Mouse (Mus musculus) stomach, embryonic 15.5 days (tissue): ENCODE data around the gene Zfp61. TPM values are rescaled to one million over a fixed set of nuclear protein-coding genes. Genes with fewer than 3 reads are reported as not detected.
"Not testable (repeated sequence)": the region's sequence is repeated elsewhere in the genome, so short reads cannot be mapped to it uniquely, and the experiment has no call there.

Experiments used
- ATAC-seq: fragments of 200-750 bp; cut with Nextera tagmentation; 2 replicates; pipeline ENCODE4 v1.8.0; 2017; ENCODE audit warnings: low read depth, moderate number of reproducible peaks, moderate TSS enrichment; ENCODE audit not compliant: insufficient read depth, low FRiP score
- H3K27ac ChIP-seq: fragments of 300-500 bp; sonication (generic); 2 replicates; pipeline ENCODE4 v1.5.1; 2015; ENCODE audit warnings: mild to moderate bottlenecking, inconsistent platforms
- H3K27me3 ChIP-seq: fragments of 300-500 bp; sonication (generic); replicated peaks from 2 replicates; pipeline ENCODE4 v1.6.1; 2015; ENCODE audit warnings: inconsistent platforms
- H3K36me3 ChIP-seq: fragments of 300-500 bp; sonication (generic); 2 replicates; pipeline ENCODE4 v1.6.1; 2015; ENCODE audit warnings: inconsistent platforms
- H3K4me1 ChIP-seq: fragments of 300-500 bp; sonication (generic); 2 replicates; pipeline ENCODE4 v1.6.1; 2015; ENCODE audit warnings: inconsistent platforms
- H3K4me2 ChIP-seq: fragments of 300-500 bp; sonication (generic); 2 replicates; pipeline ENCODE4 v1.6.1; 2015; ENCODE audit warnings: mild to moderate bottlenecking, inconsistent platforms
- H3K4me3 ChIP-seq: fragments of 300-500 bp; sonication (generic); replicated peaks from 2 replicates; pipeline ENCODE4 v1.5.1; 2015; ENCODE audit warnings: inconsistent platforms
- H3K9ac ChIP-seq: fragments of 300-500 bp; sonication (generic); 2 replicates; pipeline ENCODE4 v1.6.1; 2015; ENCODE audit warnings: inconsistent platforms
- H3K9me3 ChIP-seq: fragments of 300-500 bp; sonication (generic); 2 replicates; pipeline ENCODE4 v1.6.1; 2016; ENCODE audit warnings: inconsistent platforms
- WGBS: fragments of 180-500 bp; shearing (Covaris S2); methylation state at CpG from one replicate; pipeline ENCODE4 v1.1.7; 2015; 5-methylcytosine and 5-hydroxymethylcytosine counted together
- polyA plus RNA-seq: library from polyadenylated mRNA; unstranded; fragments of >200 nt; fragmentation: Nextera tagmentation; extraction: Ambion mirVana; gene quantifications from 2 replicates; pipeline ENCODE4 v1.2.1, GENCODE M21; 2015

Zfp61 gene
- polyA plus RNA-seq, 1 experiment from 2014 or later = 29.6 TPM

DNA sequence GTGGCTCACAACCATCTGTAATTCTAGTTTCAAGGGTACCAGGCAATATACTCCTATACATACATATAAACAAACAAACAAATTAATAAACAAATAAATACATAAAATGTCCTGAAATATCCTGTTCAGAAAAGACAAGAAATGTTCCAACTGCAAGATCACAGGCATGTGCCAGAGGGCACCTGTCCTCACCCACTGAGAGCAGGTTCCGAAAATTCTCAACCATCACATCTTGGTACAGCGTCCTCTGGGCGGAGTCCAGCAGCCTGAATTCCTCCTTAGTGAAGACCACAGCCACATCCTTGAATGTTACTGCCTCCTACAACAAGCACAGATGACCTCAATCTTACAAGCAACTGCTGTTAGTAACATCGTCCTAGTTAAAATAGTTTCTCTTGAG, 6.3 kb downstream of the Zfp61 start:
- peaks cover 56% of the 10 kb centered on the region for H3K36me3 ChIP-seq
- 95% methylated on average over 4 of the region's 4 CpGs for WGBS

DNA sequence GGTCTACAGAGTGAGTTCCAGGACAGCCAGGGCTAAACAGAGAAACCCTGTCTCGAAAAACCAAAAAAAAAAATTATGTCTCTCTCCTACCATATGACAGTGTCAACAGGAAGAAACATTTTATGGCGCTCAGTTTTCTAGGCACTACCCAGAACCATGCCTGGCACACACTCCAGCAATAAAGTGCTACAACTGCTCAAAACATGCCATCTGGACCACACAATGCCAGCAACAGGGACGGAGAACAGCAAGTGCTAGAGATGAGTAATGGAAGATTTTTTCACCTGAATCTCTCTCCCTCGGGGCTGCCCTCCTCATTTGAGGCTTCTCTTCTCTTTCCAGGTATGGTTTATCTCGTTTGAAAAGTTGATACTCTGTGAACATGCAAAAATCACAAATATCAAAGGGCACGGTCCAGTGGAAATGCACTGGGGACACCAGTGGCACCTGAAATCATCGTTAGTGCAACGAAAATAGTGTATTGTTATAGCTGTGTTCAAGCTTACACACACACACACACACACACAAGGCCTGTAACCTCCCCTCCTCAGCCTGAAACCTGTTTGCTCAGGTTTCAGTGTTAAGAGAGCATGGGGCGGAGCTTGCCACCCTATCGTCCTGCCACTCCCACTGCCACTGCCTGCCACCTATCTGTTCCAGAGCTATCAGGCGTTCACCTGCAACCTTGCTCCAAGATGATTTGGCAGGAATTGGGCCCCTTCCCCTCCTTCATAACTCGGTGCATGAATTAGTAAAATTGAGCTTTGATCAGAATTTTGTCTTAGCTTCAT, 7.8 kb downstream of the Zfp61 start:
- Histone ChIP-seq H3K36me3 (peaks cover 61% of the 10 kb centered on the region), H3K4me3 (no peak overlapping the region), H3K27ac (no peak overlapping the region), H3K9ac (no peak overlapping the region), H3K4me2 (no peak overlapping the region), H3K9me3 (no peaks in the 10 kb centered on the region), H3K4me1 (no peaks in the 10 kb centered on the region; the same call in 1 of the 2 replicates), H3K27me3 (no peaks in the 10 kb centered on the region)
- 77% methylated on average over 12 of the region's 12 CpGs for WGBS
- 0 out of 2 replicates have a peak, but pooled peaks have one; percentile 41 for ATAC-seq

More for the DNA sequence above, 6.3 kb downstream of the Zfp61 start:
- H3K4me3 ChIP-seq = no peak overlapping the region
- H3K4me1 ChIP-seq = no peaks in the 10 kb centered on the region; the same call in 1 of the 2 replicates
- ATAC-seq = no peak
- no peaks in the 10 kb centered on the region for H3K9me3 ChIP-seq
- H3K27ac ChIP-seq = no peak overlapping the region
- H3K4me2 ChIP-seq = no peak overlapping the region
- no peaks in the 10 kb centered on the region for H3K27me3 ChIP-seq
- H3K9ac ChIP-seq = no peak overlapping the region

GRCm38 (mm10) chr7:24291387-24292090, 9.5 kb downstream of the Zfp61 start:
- Histone ChIP-seq H3K4me3 (no peak overlapping the region), H3K4me1 (no peaks in the 10 kb centered on the region), H3K9ac (no peak overlapping the region), H3K9me3 (no peaks in the 10 kb centered on the region), H3K27me3 (no peaks in the 10 kb centered on the region), H3K36me3 (peaks cover 58% of the 10 kb centered on the region), H3K4me2 (no peak overlapping the region), H3K27ac (no peak overlapping the region)
- 90% methylated on average over 27 of the region's 27 CpGs for WGBS
- ATAC-seq = no peak

DNA sequence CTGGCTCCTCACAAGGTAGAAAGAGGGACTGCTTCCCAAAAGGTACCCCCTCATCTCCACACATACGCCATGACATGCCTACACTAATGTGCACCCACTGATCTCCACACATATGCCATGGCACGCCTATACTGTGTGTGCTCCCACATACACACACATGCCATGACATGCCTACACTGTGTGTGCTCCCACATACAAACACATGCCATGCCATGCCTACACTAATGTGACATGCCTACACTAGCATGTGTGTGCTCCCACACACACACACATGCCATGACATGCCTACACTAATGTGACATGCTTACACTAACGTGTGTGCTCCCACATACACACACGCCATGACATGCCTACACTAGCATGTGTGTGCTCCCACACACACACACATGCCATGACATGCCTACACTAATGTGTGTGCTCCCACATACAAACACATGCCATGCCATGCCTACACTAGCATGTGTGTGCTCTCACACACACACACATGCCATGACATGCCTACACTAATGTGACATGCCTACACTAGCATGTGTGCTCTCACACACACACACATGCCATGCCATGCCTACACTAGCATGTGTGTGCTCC, 10.8 kb downstream of the Zfp61 start:
- H3K4me1 ChIP-seq = no peaks in the 10 kb centered on the region
- no peak for ATAC-seq
- H3K4me3 ChIP-seq = no peak overlapping the region
- peaks cover 45% of the 10 kb centered on the region for H3K36me3 ChIP-seq
- no peak overlapping the region for H3K27ac ChIP-seq
- 92% methylated on average over 4 of the region's 4 CpGs for WGBS
- H3K4me2 ChIP-seq = no peak overlapping the region
- H3K9me3 ChIP-seq = no peaks in the 10 kb centered on the region
- H3K9ac ChIP-seq = no peak overlapping the region
- H3K27me3 ChIP-seq = no peaks in the 10 kb centered on the region

GRCm38 (mm10) chr7:24288512-24288911, 12.5 kb downstream of the Zfp61 start:
- Histone ChIP-seq H3K4me2 (no peak overlapping the region), H3K9ac (no peak overlapping the region), H3K27me3 (no peaks in the 10 kb centered on the region), H3K27ac (no peak overlapping the region), H3K4me1 (no peaks in the 10 kb centered on the region), H3K9me3 (no peaks in the 10 kb centered on the region), H3K4me3 (no peak overlapping the region), H3K36me3 (peaks cover 32% of the 10 kb centered on the region)
- ATAC-seq = no peak
- 86% methylated on average over 6 of the region's 6 CpGs for WGBS

DNA sequence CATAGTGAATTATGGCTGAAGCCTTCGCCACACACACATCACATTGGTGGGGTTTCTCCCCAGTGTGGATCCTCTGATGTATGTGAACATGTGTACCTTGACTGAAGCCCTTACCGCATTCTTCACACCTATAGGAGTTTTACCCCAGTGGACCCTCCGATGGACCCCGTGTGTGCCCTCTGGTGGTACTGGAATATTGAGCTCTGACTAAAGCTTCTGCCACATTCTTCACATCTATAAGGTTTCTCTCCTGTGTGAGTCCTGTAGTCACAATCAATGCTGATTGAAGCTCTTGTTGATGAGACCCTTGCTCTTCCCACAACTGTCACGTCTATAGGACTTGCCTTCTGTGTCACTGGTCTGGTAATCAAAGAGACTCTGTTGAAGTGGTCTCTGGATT, 13.4 kb downstream of the Zfp61 start:
- no peaks in the 10 kb centered on the region for H3K27me3 ChIP-seq
- H3K27ac ChIP-seq = no peak overlapping the region
- ATAC-seq = no peak
- H3K36me3 ChIP-seq = peaks cover 32% of the 10 kb centered on the region
- H3K4me2 ChIP-seq = no peak overlapping the region
- no peaks in the 10 kb centered on the region for H3K9me3 ChIP-seq
- no peaks in the 10 kb centered on the region for H3K4me1 ChIP-seq
- H3K4me3 ChIP-seq = no peak overlapping the region
- 84% methylated on average over 5 of the region's 5 CpGs for WGBS
- H3K9ac ChIP-seq = no peak overlapping the region

DNA sequence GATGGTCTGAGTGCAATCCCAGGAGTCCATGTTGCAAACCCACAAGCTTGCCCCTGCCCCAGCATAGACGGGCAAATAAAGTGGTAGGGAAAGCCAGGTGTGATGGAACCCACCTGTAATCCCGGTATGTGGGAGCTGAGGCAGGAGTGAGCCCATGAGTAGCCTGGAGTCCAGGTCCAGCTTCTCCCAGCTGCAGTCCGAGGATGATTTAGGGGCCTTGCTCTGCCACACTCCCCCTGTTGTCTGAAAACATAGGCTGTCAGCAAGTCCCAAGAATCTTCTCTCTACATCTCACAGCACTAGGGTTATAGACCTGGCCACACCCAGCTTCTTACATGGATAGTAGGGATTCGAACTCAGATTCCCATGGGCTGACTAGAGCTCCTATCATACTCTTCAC, 14.1 kb downstream of the Zfp61 start:
- H3K27me3 ChIP-seq = no peaks in the 10 kb centered on the region
- no peak overlapping the region for H3K27ac ChIP-seq
- H3K4me3 ChIP-seq = no peak overlapping the region
- H3K9ac ChIP-seq = no peak overlapping the region
- no peak for ATAC-seq
- no peaks in the 10 kb centered on the region for H3K4me1 ChIP-seq
- H3K9me3 ChIP-seq = no peaks in the 10 kb centered on the region
- no peak overlapping the region for H3K4me2 ChIP-seq
- WGBS = 81% methylated on average over 4 of the region's 4 CpGs
- peaks cover 24% of the 10 kb centered on the region for H3K36me3 ChIP-seq

GRCm38 (mm10) chr7:24286090-24286489, 14.9 kb downstream of the Zfp61 start:
- no peak for ATAC-seq
- Histone ChIP-seq H3K27me3 (no peaks in the 10 kb centered on the region), H3K9ac (no peak overlapping the region), H3K4me2 (no peak overlapping the region), H3K4me3 (no peak overlapping the region), H3K36me3 (peaks cover 16% of the 10 kb centered on the region), H3K27ac (no peak overlapping the region), H3K4me1 (no peaks in the 10 kb centered on the region), H3K9me3 (no peaks in the 10 kb centered on the region)
- 50% methylated on average over 4 of the region's 4 CpGs for WGBS

DNA sequence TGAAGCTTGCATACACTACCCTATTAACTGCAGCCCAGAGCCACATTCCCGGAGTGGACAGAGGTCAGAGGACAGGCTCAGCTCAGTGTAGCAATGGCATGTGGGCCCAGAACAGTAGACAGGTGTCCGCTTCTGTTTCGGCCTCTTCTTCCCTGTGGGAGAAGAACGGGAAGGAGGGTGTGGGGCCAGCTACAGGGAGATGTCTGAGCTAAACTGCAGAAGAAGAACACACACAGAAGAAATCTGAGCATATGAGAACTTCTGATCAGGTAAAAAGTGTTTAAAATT, 20.2 kb downstream of the Zfp61 start:
- no peak for ATAC-seq
- Histone ChIP-seq H3K4me1 (no peaks in the 10 kb centered on the region), H3K9me3 (no peaks in the 10 kb centered on the region), H3K4me3 (no peak overlapping the region), H3K27ac (no peak overlapping the region), H3K36me3 (no peaks in the 10 kb centered on the region), H3K27me3 (no peaks in the 10 kb centered on the region), H3K9ac (no peak overlapping the region), H3K4me2 (no peak overlapping the region)
- WGBS = 52% methylated on average over 4 of the region's 4 CpGs

DNA sequence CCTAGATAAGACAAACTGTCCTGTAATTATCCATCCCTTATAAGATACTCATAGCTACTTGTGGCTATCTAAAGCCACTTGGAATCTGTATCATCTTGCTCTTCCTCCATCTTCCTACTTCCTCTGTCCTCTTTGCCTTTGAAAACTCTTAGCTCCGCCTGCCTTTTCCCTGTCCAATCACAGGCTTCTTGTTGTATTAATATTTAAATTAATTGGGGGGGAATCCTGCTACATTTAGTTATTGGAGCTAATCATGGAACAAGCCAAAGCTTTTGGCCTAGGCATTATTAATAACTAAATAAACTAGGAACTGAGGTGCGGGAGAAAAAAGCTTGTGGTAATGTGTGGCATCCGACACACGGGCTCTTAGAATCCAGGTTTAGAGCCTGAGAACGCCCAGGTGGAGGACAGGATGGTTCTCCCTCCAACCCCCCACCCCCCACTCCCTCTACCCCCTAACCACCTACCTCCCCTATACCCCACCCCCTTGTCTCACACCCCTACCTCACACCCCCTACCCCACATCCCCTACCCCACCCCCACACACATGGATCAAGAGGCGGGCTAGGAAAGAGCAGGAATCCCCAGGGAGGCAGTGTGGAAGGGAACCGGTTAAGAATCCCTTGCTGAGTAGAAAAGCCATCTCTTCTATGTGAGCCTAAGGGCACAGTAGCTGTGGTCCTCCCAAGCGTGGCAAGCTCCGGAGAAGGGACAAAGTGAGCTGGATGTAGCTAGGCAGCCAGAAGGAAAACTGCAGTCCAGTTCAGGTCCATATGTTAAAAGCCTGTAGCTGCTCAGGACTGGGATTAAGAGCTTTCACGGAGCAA, 20.8 kb downstream of the Zfp61 start:
- H3K4me2 ChIP-seq = no peak overlapping the region
- H3K36me3 ChIP-seq = no peaks in the 10 kb centered on the region
- no peaks in the 10 kb centered on the region for H3K9me3 ChIP-seq
- no peaks in the 10 kb centered on the region for H3K27me3 ChIP-seq
- no peak for ATAC-seq
- no peak overlapping the region for H3K9ac ChIP-seq
- H3K27ac ChIP-seq = no peak overlapping the region
- H3K4me1 ChIP-seq = no peaks in the 10 kb centered on the region
- no peak overlapping the region for H3K4me3 ChIP-seq
- WGBS = 50% methylated on average over 10 of the region's 10 CpGs

DNA sequence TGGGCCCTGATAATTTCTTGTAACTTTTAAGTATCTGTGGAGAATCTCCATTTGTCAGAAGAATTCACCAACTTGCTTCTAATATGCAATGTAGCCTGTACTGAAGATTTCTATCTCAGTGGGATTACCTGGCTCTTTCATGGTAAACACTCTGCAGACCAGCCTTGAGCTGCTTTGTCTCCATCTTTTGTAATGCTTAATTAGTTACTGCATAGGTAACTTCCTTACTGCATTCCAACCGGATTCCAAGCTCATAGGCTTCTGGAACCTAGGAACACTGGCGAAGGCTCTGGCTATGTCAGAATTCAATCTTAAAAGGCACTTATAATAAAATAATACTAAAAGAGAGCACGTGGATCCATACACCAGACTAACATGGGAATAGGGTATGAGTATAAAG, 22.3 kb downstream of the Zfp61 start:
- H3K4me1 ChIP-seq, H3K4me3 ChIP-seq, H3K27me3 ChIP-seq, H3K36me3 ChIP-seq, ATAC-seq, H3K27ac ChIP-seq, H3K9me3 ChIP-seq, H3K4me2 ChIP-seq, H3K9ac ChIP-seq: not testable (repeated sequence)
- WGBS = 87% methylated on average over 3 of the region's 3 CpGs
